Mouse (Mus musculus) cortical plate, adult 2 months (tissue): ENCODE results near the gene Abcb8. TPM values are rescaled to one million over a fixed set of nuclear protein-coding genes. Genes with fewer than 3 reads are reported as not detected.
"Not testable (repeated sequence)": the region's sequence is repeated elsewhere in the genome, so short reads cannot be mapped to it uniquely, and the experiment has no call there.

Experiments
- H3K27ac ChIP-seq: fragments of 200-500 bp; 2 replicates; pipeline ENCODE4 v1.5.1; 2012; ENCODE audit warnings: low read length, control low read depth, inconsistent platforms; ENCODE audit not compliant: insufficient read depth
- H3K4me1 ChIP-seq: fragments of 200-500 bp; 2 replicates; pipeline ENCODE4 v1.6.1; 2011; ENCODE audit warnings: low read length; ENCODE audit not compliant: control insufficient read depth, insufficient read depth
- H3K4me3 ChIP-seq: fragments of 200-500 bp; 2 replicates; pipeline ENCODE4 v1.5.1; 2011; ENCODE audit warnings: mild to moderate bottlenecking, low read length, control low read depth; ENCODE audit not compliant: insufficient read depth
- CTCF ChIP-seq: fragments of 200-500 bp; IDR thresholded peaks from 2 replicates; pipeline ENCODE4 v1.5.1; 2011; ENCODE audit warnings: mild to moderate bottlenecking, control low read depth, low read length; ENCODE audit not compliant: insufficient read depth; ENCODE audit errors: extremely low read depth
- POLR2A ChIP-seq: fragments of 200-500 bp; IDR thresholded peaks from 2 replicates; pipeline ENCODE4 v1.6.1; 2011; ENCODE audit warnings: mild to moderate bottlenecking, low read length, control low read depth; ENCODE audit not compliant: insufficient read depth; ENCODE audit errors: extremely low read depth
- polyA plus RNA-seq: library from polyadenylated mRNA; depleted of rRNA; stranded (reverse); fragments of >200 nt; gene quantifications from 2 replicates; pipeline ENCODE4 v1.2.3, GENCODE M21; 2012

The Abcb8 gene
- polyA plus RNA-seq, 1 experiment, result 54.8 TPM

DNA sequence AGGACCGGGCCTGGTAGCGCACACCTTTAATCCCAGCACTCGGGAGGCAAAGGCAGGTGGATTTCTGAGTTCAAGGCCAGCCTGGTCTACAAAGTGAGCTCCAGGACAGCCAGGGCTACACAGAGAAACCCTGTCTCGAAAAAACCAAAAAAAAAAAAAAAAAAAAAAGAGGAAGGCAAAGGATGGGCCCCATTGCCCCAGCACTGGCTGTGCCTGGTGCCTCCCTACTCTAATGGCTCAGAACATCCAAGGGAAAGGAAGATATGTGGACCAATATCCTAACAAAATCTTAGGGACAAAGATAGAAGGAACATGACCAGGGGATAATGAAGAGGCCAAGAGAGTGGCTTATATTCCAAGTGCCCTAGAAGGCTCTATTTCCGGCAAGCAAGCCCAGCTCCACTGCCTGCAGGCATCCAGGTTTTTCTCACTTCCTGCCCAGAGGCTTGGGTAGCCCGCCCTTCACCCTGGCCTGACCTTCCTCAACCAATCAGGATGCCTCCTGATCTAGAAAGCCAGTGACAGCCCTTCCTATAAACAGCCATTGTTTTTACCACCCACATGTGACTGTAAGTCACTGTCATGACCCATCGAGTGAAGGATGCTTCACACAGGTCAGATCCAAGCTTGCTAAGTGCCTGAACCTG, 4.3 kb upstream of the Abcb8 start:
- Histone ChIP-seq H3K4me1 (peaks cover 3% of the 10 kb centered on the region; the same call in 1 of the 2 replicates), H3K4me3 (no peak overlapping the region), H3K27ac (no peak overlapping the region)
- TF ChIP-seq CTCF (no peak), POLR2A (no peak)

DNA sequence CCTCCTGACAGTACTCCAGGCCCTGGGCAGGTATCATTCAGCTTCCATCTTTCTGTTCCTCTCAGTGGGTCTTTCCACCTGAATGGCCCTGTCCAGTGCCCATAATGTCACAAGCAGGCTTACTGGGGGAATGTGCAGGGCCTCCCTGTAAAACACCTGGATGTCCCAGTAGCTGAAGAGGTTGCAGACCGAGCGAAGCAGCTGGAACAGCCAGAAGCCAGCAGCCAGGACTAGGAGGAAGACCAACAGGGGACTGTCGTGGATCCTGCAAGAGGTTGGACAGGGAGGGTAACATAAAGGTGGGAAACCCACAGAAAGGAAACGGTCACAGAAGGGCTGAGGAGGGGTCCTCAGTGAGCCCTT, 3.8 kb upstream of the Abcb8 start:
- Histone ChIP-seq H3K4me1 (peaks cover 3% of the 10 kb centered on the region; the same call in 1 of the 2 replicates), H3K4me3 (no peak overlapping the region), H3K27ac (no peak overlapping the region)
- TF ChIP-seq CTCF (no peak), POLR2A (no peak)

DNA sequence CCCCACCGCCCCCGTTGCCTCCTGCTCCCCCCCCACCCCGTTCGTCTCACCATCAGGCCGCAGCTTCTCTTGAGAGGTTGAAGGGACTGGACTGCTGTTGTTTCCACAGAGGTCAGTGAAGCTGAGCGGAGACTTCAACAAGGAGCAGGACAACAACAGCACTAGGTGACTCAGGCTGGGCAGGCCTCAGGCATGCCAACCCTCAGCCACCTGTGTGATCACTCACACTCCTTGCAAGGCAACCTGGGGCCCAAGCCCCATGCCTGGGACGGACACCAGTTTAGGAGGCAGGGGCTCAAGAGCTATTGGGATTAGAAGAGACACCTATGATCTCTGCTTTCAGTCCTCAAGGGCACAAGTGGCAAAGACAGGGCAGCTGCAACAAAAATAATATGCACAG, 1.6 kb upstream of the Abcb8 start, which contains the start of gene Atg9b:
Gene Atg9b (minus strand): TSS at position 280 of the 400 bp plus-strand sequence.
- Histone ChIP-seq H3K4me1 (peaks cover 3% of the 10 kb centered on the region; the same call in 1 of the 2 replicates), H3K4me3 (no peak within 1 kb of the TSS), H3K27ac (no peak within 1 kb of the TSS)
- TF ChIP-seq CTCF (no peak), POLR2A (no peak)

DNA sequence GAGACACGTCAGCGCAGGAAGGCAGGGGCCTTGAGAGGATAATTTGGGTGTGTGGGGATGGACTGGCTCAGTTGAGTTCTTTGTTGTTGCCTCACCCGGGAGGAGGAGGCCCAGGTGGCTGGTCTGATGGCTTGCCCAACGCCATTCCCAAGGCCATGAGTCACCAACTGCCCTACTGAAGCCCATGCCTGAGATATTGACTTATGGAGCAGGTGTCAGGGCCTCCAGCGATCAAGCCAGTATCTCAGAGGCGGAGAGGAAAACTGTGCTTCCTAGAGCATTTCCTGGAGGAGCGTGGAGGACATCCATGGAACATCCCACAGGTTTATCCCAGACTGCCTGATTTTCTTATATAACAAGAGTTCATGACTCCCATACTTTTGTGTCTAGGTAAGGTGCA, 739 bp upstream of the Abcb8 start:
- no peak overlapping the region for H3K27ac ChIP-seq
- no peaks in the 10 kb centered on the region for H3K4me1 ChIP-seq
- H3K4me3 ChIP-seq, result no peak overlapping the region
- TF ChIP-seq CTCF, result no peak
- TF ChIP-seq POLR2A, result no peak

DNA sequence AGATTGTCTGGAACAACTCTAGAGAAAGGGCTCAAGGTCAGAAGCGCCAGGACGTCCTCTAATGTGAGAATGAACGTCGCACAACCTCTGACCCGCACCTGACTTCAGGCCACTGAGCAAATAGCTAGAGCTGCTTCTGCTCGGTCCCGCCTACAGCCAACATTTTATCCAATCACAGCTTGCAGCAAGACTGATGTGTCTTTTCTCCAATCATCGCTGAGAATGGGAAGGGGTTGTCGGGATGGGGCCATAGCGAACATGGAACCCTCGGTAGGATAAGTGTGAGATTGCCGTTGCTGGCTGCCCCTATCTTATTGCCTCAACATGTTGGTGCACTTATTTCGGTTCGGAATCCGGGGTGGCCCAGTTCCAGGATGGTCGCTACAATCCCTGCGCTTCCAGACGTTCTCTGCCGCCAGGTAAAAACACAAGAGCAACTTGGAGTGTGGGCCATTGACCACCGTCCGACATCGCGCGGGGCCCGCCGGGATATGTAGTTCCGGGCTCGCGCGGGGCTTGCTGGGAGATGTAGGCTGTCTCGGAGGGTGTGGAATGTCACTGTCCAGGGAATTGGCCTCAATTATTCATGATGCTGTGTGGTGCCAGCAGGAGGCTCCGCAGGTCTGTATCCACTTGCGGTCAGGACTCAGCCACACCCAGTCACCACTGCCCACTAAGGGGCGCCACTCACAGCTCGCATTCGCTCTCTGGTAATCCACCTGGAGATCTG, 867 bp downstream of the Abcb8 start:
- Histone ChIP-seq H3K4me1 (no peaks in the 10 kb centered on the region), H3K4me3 (peak overlapping the region; percentile 42), H3K27ac (peak overlapping the region; percentile 20)
- peak; percentile 65; the same call in 1 of the 2 replicates for TF ChIP-seq POLR2A
- TF ChIP-seq CTCF, result peak; percentile 46; the same call in 1 of the 2 replicates

DNA sequence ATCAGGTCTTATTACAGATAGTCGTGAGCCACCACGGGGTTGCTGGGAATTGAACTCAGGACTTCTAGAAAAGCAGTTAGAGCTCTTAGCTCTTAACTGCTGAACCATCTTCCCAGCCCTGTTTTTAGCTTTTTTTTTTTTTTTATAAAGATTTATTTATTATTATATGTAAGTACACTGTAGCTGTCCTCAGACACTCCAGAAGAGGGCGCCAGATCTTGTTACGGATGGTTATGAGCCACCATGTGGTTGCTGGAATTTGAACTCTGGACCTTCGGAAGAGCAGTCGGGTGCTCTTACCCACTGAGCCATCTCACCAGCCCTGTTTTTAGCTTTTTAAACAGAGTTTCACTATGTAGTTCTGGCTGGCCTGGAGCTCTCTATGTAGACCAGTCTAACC, 2.8 kb downstream of the Abcb8 start:
- not testable (repeated sequence) for H3K27ac ChIP-seq, H3K4me3 ChIP-seq, H3K4me1 ChIP-seq

DNA sequence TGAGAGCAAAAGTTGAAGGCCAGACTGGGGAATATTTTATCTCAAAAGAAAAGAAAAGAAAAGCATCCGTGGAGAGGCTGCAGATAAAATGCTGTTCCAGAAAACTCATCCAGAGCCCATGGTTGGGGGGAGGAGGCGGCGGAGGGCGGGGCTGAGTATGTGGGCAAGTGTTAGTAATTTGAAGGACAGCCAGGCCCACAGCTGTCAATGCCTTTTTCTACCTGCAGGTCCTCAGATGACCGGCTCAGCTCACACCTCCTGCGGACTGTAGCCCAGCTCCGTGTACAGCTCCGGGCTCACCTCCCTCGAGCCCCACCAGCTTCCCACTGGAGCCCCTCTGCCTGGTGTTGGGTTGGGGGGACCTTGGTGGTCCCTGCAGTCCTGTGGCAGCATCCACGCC, 6.2 kb downstream of the Abcb8 start:
- TF ChIP-seq POLR2A, result no peak
- no peak for TF ChIP-seq CTCF
- no peak overlapping the region for H3K27ac ChIP-seq
- no peak overlapping the region for H3K4me3 ChIP-seq
- no peaks in the 10 kb centered on the region for H3K4me1 ChIP-seq

DNA sequence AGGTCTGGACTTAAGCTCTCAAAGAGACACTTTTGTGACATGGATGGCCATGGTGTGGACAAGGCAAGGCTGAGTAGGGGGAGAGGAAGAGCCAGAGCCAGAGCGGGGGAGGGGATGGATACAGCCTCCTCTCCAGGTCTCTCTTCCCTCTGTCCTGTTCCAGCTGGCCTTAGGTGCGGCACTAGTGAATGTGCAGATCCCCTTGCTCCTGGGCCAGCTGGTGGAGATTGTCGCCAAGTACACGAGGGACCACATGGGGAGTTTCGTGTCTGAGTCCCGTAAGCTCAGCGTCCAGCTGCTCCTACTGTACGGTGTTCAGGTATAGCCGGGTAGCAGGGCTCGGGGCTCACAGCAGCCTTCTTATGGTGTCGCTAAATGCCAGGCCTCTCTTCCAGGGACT, 6.9 kb downstream of the Abcb8 start:
- Histone ChIP-seq H3K4me3 (no peak overlapping the region), H3K27ac (no peak overlapping the region), H3K4me1 (no peaks in the 10 kb centered on the region)
- no peak for TF ChIP-seq CTCF
- no peak for TF ChIP-seq POLR2A

DNA sequence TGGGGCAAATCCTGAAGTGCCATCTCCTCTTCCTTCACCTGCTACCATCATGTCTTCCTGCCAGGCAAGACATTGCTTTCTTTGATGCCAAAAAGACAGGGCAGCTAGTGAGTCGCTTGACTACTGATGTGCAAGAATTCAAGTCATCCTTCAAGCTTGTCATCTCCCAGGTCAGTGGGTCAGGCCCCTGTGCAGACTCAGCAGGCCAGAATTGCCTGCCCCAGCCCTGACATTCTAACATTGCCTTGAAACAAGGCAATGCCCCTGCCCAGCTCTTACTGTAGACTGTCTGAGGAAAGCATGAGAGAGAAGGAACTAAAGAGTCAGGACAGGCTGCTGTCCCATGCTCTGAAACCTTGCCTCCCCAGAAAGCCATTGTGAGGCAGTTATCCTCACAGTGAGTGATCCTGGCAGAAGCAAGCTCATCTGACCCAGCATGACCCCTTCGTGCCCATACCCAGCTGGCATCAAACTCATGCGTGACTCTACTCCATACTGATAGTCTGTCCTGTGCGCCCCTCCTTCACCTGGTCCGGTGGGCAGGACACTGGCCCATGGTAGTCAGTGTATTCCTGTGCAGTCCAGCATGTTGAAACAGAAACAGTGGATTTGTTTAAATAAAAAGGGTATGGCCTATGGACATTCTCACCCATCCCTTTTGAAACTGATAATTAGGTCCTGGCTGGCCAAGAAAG, 7.6 kb downstream of the Abcb8 start:
- Histone ChIP-seq H3K4me3 (no peak overlapping the region), H3K4me1 (no peaks in the 10 kb centered on the region), H3K27ac (no peak overlapping the region)
- TF ChIP-seq CTCF (no peak), POLR2A (no peak)

DNA sequence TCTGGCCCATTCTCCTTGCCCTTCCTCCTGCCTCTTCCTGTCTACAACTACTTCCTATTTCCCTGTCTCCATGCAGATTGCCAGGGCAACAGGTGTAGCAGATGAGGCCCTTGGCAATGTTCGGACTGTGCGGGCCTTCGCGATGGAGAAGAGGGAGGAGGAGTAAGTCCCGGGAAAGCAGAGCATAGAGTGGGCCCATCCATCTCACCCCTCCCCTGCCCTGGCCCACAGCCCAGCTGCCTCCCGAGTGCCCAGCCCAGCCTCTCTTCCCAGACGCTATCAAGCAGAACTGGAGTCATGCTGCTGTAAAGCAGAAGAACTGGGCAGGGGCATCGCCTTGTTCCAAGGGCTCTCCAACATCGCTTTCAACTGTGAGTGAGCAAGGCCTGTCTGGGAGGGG, 8.5 kb downstream of the Abcb8 start:
- TF ChIP-seq POLR2A (no peak), CTCF (no peak)
- H3K27ac ChIP-seq, result no peak overlapping the region
- no peak overlapping the region for H3K4me3 ChIP-seq
- no peaks in the 10 kb centered on the region for H3K4me1 ChIP-seq
